Mouse (Mus musculus): ENCODE results near the gene Pycr1. TPM values are rescaled to one million over a fixed set of nuclear protein-coding genes. Genes with fewer than 3 reads are reported as not detected.
A peak's percentile ranks its signal among the peaks of the same experiment; 100 is the strongest.

Gene Pycr1
- polyA plus RNA-seq, 1 experiment from 2014 or later: 56.7 TPM

- Histone ChIP-seq H3K9me3 (ENCODE audit: control insufficient read depth, low read length) (no peaks in the 10 kb centered on the region), H3K27me3 (replicated peaks; ENCODE audit: control insufficient read depth, insufficient read depth, low read length) (no peaks in the 10 kb centered on the region), H3K36me3 (ENCODE audit: control insufficient read depth, insufficient read depth, low read length) (peaks cover 70% of the 10 kb centered on the region), H3K4me2 (ENCODE audit: low read depth, low read length) (peak overlapping the region; percentile 95), H3K9ac (ENCODE audit: low read depth, low read length) (peak overlapping the region; percentile 100), H3K27ac (replicated peaks; ENCODE audit: low read depth, low read length) (peak overlapping the region; percentile 94), H3K4me3 (ENCODE audit: low read depth, low read length) (peak overlapping the region; percentile 100), H3K4me1 (ENCODE audit: control insufficient read depth, insufficient read depth, low read length) (peaks cover 10% of the 10 kb centered on the region)
- ATAC-seq (ENCODE audit: low read depth) (peak; percentile 23), DNase-seq (ENCODE audit: low spot score) (no peak)
- 9% methylated on average over 30 of the region's 99 CpGs for WGBS
Observed at GRCm38 (mm10) chr11:120597240-120598235, 46.0 kb downstream of the Pycr1 start.

GRCm38 (mm10) chr11:120588531-120588930, 55.0 kb downstream of the Pycr1 start:
- H3K27ac ChIP-seq (replicated peaks; ENCODE audit: low read depth, low read length): no peak overlapping the region
- no peak for ATAC-seq (ENCODE audit: low read depth)
- 95% methylated on average over 6 of the region's 6 CpGs for WGBS

More at GRCm38 (mm10) chr11:120588531-120588930, 55.0 kb downstream of the Pycr1 start:
- no peaks in the 10 kb centered on the region for H3K27me3 ChIP-seq (replicated peaks; ENCODE audit: control insufficient read depth, insufficient read depth, low read length)
- peaks cover 99% of the 10 kb centered on the region for H3K36me3 ChIP-seq (ENCODE audit: control insufficient read depth, insufficient read depth, low read length)
- no peak for DNase-seq (ENCODE audit: low spot score)
- H3K4me2 ChIP-seq (ENCODE audit: low read depth, low read length): no peak overlapping the region
- no peaks in the 10 kb centered on the region for H3K4me1 ChIP-seq (ENCODE audit: control insufficient read depth, insufficient read depth, low read length)
- peaks cover 4% of the 10 kb centered on the region; the same call in 1 of the 2 replicates for H3K9me3 ChIP-seq (ENCODE audit: control insufficient read depth, low read length)
- no peak overlapping the region for H3K4me3 ChIP-seq (ENCODE audit: low read depth, low read length)
- H3K9ac ChIP-seq (ENCODE audit: low read depth, low read length): no peak overlapping the region

Small RNAs within 50 kb of the gene (microRNA-seq; reads per million reads assigned to microRNA genes)
- gene Mir6936 (ENCODE audit: borderline number of aligned reads): 0.83 reads per million

Other genes with a start within 250 kb of the Pycr1 start
- 38.1 and 44.6 TPM in 2 replicates for gene Nploc4, start 206.1 kb downstream of the Pycr1 start, polyA plus RNA-seq (2014; fragmentation: Nextera tagmentation; extraction: Ambion mirVana)
- gene Tspan10, start 201.1 kb downstream of the Pycr1 start, polyA plus RNA-seq (2014; fragmentation: Nextera tagmentation; extraction: Ambion mirVana): 0.63 TPM in 1 of 2 replicates, not detected in the other
- not detected in 2 replicates for gene Pde6g, start 190.3 kb downstream of the Pycr1 start, polyA plus RNA-seq (2014; fragmentation: Nextera tagmentation; extraction: Ambion mirVana)
- gene Oxld1, start 185.7 kb downstream of the Pycr1 start, polyA plus RNA-seq (2014; fragmentation: Nextera tagmentation; extraction: Ambion mirVana): 12.8 and 15.3 TPM in 2 replicates
- 27.7 and 27.9 TPM in 2 replicates for gene Ccdc137, start 185.7 kb downstream of the Pycr1 start, polyA plus RNA-seq (2014; fragmentation: Nextera tagmentation; extraction: Ambion mirVana)
- gene Arl16, start 176.2 kb downstream of the Pycr1 start, polyA plus RNA-seq (2014; fragmentation: Nextera tagmentation; extraction: Ambion mirVana): 43.2 and 46.4 TPM in 2 replicates
- gene Mrpl12, start 159.2 kb downstream of the Pycr1 start, polyA plus RNA-seq (2014; fragmentation: Nextera tagmentation; extraction: Ambion mirVana): 135 and 148 TPM in 2 replicates
- gene Slc25a10, start 151.9 kb downstream of the Pycr1 start, polyA plus RNA-seq (2014; fragmentation: Nextera tagmentation; extraction: Ambion mirVana): 47.6 and 53.1 TPM in 2 replicates
- 1.0 and 1.4 TPM in 2 replicates for gene Gcgr, start 113.1 kb downstream of the Pycr1 start, polyA plus RNA-seq (2014; fragmentation: Nextera tagmentation; extraction: Ambion mirVana)
- gene Mcrip1, start 94.0 kb downstream of the Pycr1 start, polyA plus RNA-seq (2014; fragmentation: Nextera tagmentation; extraction: Ambion mirVana): 238 and 253 TPM in 2 replicates
- 9.6 and 9.7 TPM in 2 replicates for gene Ppp1r27, start 92.6 kb downstream of the Pycr1 start, polyA plus RNA-seq (2014; fragmentation: Nextera tagmentation; extraction: Ambion mirVana)
- gene P4hb, start 70.5 kb downstream of the Pycr1 start, polyA plus RNA-seq (2014; fragmentation: Nextera tagmentation; extraction: Ambion mirVana): 996 and 1,037 TPM in 2 replicates
- gene Arhgdia, start 62.1 kb downstream of the Pycr1 start, polyA plus RNA-seq (2014; fragmentation: Nextera tagmentation; extraction: Ambion mirVana): 558 and 609 TPM in 2 replicates
- 406 and 433 TPM in 2 replicates for gene Alyref, start 45.4 kb downstream of the Pycr1 start, polyA plus RNA-seq (2014; fragmentation: Nextera tagmentation; extraction: Ambion mirVana)
- 238 and 242 TPM in 2 replicates for gene Anapc11, start 45.3 kb downstream of the Pycr1 start, polyA plus RNA-seq (2014; fragmentation: Nextera tagmentation; extraction: Ambion mirVana)
- gene Npb, start 35.3 kb downstream of the Pycr1 start, polyA plus RNA-seq (2014; fragmentation: Nextera tagmentation; extraction: Ambion mirVana): 1.3 and 1.8 TPM in 2 replicates
- 88.8 and 97.5 TPM in 2 replicates for gene Pcyt2, start 25.8 kb downstream of the Pycr1 start, polyA plus RNA-seq (2014; fragmentation: Nextera tagmentation; extraction: Ambion mirVana)
- gene Sirt7, start 18.5 kb downstream of the Pycr1 start, polyA plus RNA-seq (2014; fragmentation: Nextera tagmentation; extraction: Ambion mirVana): 21.8 and 23.0 TPM in 2 replicates
- gene Mafg, start 10.2 kb downstream of the Pycr1 start, polyA plus RNA-seq (2014; fragmentation: Nextera tagmentation; extraction: Ambion mirVana): 26.3 and 26.8 TPM in 2 replicates
- 3.4 and 3.6 TPM in 2 replicates for gene Myadml2, start 4.4 kb upstream of the Pycr1 start, polyA plus RNA-seq (2014; fragmentation: Nextera tagmentation; extraction: Ambion mirVana)
- 3.6 and 4.9 TPM in 2 replicates for gene Notum, start 17.4 kb upstream of the Pycr1 start, polyA plus RNA-seq (2014; fragmentation: Nextera tagmentation; extraction: Ambion mirVana)
- gene Aspscr1, start 29.2 kb upstream of the Pycr1 start, polyA plus RNA-seq (2014; fragmentation: Nextera tagmentation; extraction: Ambion mirVana): 93.1 and 100.0 TPM in 2 replicates
- 139 and 145 TPM in 2 replicates for gene Cenpx, start 70.0 kb upstream of the Pycr1 start, polyA plus RNA-seq (2014; fragmentation: Nextera tagmentation; extraction: Ambion mirVana)
- 46.5 and 50.7 TPM in 2 replicates for gene Lrrc45, start 70.2 kb upstream of the Pycr1 start, polyA plus RNA-seq (2014; fragmentation: Nextera tagmentation; extraction: Ambion mirVana)
- gene Rac3, start 77.7 kb upstream of the Pycr1 start, polyA plus RNA-seq (2014; fragmentation: Nextera tagmentation; extraction: Ambion mirVana): 16.5 and 16.6 TPM in 2 replicates
- 23.5 and 27.0 TPM in 2 replicates for gene Dcxr, start 83.5 kb upstream of the Pycr1 start, polyA plus RNA-seq (2014; fragmentation: Nextera tagmentation; extraction: Ambion mirVana)
- gene Cbr2, start 88.3 kb upstream of the Pycr1 start, polyA plus RNA-seq (2014; fragmentation: Nextera tagmentation; extraction: Ambion mirVana): 58.3 and 113 TPM in 2 replicates
- 3.0 and 4.8 TPM in 2 replicates for gene Hmga1b, start 119.0 kb upstream of the Pycr1 start, polyA plus RNA-seq (2014; fragmentation: Nextera tagmentation; extraction: Ambion mirVana)
- 32.5 and 36.9 TPM in 2 replicates for gene Rfng, start 140.4 kb upstream of the Pycr1 start, polyA plus RNA-seq (2014; fragmentation: Nextera tagmentation; extraction: Ambion mirVana)
- gene Gps1, start 140.5 kb upstream of the Pycr1 start, polyA plus RNA-seq (2014; fragmentation: Nextera tagmentation; extraction: Ambion mirVana): 207 and 219 TPM in 2 replicates
- 51.0 and 63.8 TPM in 2 replicates for gene Dus1l, start 152.6 kb upstream of the Pycr1 start, polyA plus RNA-seq (2014; fragmentation: Nextera tagmentation; extraction: Ambion mirVana)
- 67.2 and 77.4 TPM in 2 replicates for gene Fasn, start 180.8 kb upstream of the Pycr1 start, polyA plus RNA-seq (2014; fragmentation: Nextera tagmentation; extraction: Ambion mirVana)